Mouse (Mus musculus): ENCODE data around the gene 4930535I16Rik. TPM values are rescaled to one million over a fixed set of nuclear protein-coding genes. Genes with fewer than 3 reads are reported as not detected.

Gene 4930535I16Rik
- polyA plus RNA-seq, 1 experiment from 2014 or later, result not detected

Other genes with a start within 250 kb of the 4930535I16Rik start
- 18.9 and 19.7 TPM in 2 replicates for gene Macf1, start 233.7 kb downstream of the 4930535I16Rik start, polyA plus RNA-seq (2015; fragmentation: Nextera tagmentation; extraction: Ambion mirVana)
- 322 and 330 TPM in 2 replicates for gene Ndufs5, start 199.8 kb downstream of the 4930535I16Rik start, polyA plus RNA-seq (2015; fragmentation: Nextera tagmentation; extraction: Ambion mirVana)
- gene Akirin1, start 167.7 kb downstream of the 4930535I16Rik start, polyA plus RNA-seq (2015; fragmentation: Nextera tagmentation; extraction: Ambion mirVana), result 35.7 and 36.2 TPM in 2 replicates
- 2.6 and 4.3 TPM in 2 replicates for gene Rhbdl2, start 130.1 kb downstream of the 4930535I16Rik start, polyA plus RNA-seq (2015; fragmentation: Nextera tagmentation; extraction: Ambion mirVana)
- not detected in 2 replicates for gene 4933427I04Rik, start 58.3 kb downstream of the 4930535I16Rik start, polyA plus RNA-seq (2015; fragmentation: Nextera tagmentation; extraction: Ambion mirVana)
- gene Mycbp, start 13.2 kb downstream of the 4930535I16Rik start, polyA plus RNA-seq (2015; fragmentation: Nextera tagmentation; extraction: Ambion mirVana), result 98.0 and 99.7 TPM in 2 replicates
- 52.2 and 52.5 TPM in 2 replicates for gene Rragc, start 576 bp downstream of the 4930535I16Rik start, polyA plus RNA-seq (2015; fragmentation: Nextera tagmentation; extraction: Ambion mirVana)